Mouse (Mus musculus) megakaryocyte-erythroid progenitor cell, adult 5 weeks (primary cell): Measurements from ENCODE around the gene Naaa. TPM values are rescaled to one million over a fixed set of nuclear protein-coding genes. Genes with fewer than 3 reads are reported as not detected.

Source experiments
- polyA plus RNA-seq: library from polyadenylated mRNA; stranded (reverse); fragments of >175 nt; gene quantifications from 2 replicates; pipeline ENCODE4 v1.2.3, GENCODE M21; 2012

The Naaa gene
- polyA plus RNA-seq, result 11.6 and 14.2 TPM in 2 replicates

GRCm38 (mm10) chr5:92277437-92278394, at the start of gene Naaa:
Gene Naaa, minus strand, starts transcription at chr5:92278170.

GRCm38 (mm10) chr5:92309681-92310511, 31.9 kb upstream of the Naaa start, which contains the start of gene Sdad1:
Gene Sdad1, minus strand, starts transcription at chr5:92310479.

GRCm38 (mm10) chr5:92256218-92256617, 21.8 kb downstream of the Naaa start, which contains the start of gene Ppef2:
Gene Ppef2, minus strand, starts transcription at chr5:92256278.

DNA sequence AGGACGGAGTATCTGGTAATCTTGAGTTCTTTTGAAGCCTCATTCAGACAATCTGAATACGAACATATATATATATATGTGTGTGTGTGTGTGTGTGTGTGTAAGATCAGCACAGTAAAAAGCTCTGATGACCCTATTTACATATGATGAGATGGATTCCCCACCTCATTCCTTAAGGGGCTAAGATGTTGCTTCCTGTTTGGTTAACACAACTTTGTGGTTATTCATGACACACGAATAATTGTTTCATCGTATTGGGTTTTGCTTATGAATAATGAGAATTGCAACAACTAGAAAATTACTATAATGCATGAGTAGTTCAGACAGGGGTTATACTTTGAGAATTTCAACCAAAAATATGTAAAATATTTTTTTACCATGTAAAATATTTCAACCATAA, 62.7 kb downstream of the Naaa start, which contains the start of gene U90926:
TSS of gene U90926 (minus strand) at position 101 of the 400 bp plus-strand sequence.

Other genes starting within 250 kb of the Naaa start
- 0.01 and 0.07 TPM in 2 replicates for gene Cdkl2, start 234.3 kb downstream of the Naaa start, polyA plus RNA-seq
- gene G3bp2, start 194.5 kb downstream of the Naaa start, polyA plus RNA-seq, result 16.7 and 19.1 TPM in 2 replicates
- 23.9 and 27.0 TPM in 2 replicates for gene Uso1, start 140.2 kb downstream of the Naaa start, polyA plus RNA-seq
- gene U90926, start 62.8 kb downstream of the Naaa start, polyA plus RNA-seq, result not detected in 2 replicates
- 0.04 TPM in 1 of 2 replicates, not detected in the other for gene Ppef2, start 21.9 kb downstream of the Naaa start, polyA plus RNA-seq
- gene Sdad1, start 32.3 kb upstream of the Naaa start, polyA plus RNA-seq, result 31.9 and 33.4 TPM in 2 replicates
- 0.42 and 0.71 TPM in 2 replicates for gene Cxcl9, start 49.9 kb upstream of the Naaa start, polyA plus RNA-seq
- gene Art3, start 53.7 kb upstream of the Naaa start, polyA plus RNA-seq, result not detected in 2 replicates
- 3.6 and 4.4 TPM in 2 replicates for gene Cxcl10, start 70.7 kb upstream of the Naaa start, polyA plus RNA-seq
- gene Nup54, start 157.0 kb upstream of the Naaa start, polyA plus RNA-seq, result 13.2 and 13.7 TPM in 2 replicates
- 7.1 and 7.2 TPM in 2 replicates for gene Scarb2, start 228.7 kb upstream of the Naaa start, polyA plus RNA-seq